Mouse (Mus musculus): Measurements from ENCODE around the gene Opcml.

Gene Opcml

DNA sequence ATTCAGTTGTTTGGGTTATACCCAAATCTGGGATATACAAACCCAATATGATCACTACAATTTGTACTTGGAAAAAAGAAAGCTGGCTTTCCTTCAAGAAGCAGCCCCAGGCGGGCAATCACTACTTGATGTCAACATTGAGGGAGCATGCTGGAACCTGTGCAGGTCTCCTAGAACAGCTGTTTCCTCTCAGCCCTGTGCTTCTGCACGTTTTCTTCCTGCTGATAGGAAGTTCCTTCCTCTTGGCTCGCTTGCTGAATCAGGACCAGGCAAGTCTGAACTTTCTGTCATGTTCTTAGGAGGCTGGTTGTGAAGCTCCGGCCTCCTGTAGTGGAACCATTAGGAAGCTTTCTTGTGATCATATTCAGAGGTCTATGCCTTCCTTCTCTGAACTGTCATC, 746.1 kb downstream of the Opcml start:
- DNase-seq (ENCODE audit: low read depth): no peak

DNA sequence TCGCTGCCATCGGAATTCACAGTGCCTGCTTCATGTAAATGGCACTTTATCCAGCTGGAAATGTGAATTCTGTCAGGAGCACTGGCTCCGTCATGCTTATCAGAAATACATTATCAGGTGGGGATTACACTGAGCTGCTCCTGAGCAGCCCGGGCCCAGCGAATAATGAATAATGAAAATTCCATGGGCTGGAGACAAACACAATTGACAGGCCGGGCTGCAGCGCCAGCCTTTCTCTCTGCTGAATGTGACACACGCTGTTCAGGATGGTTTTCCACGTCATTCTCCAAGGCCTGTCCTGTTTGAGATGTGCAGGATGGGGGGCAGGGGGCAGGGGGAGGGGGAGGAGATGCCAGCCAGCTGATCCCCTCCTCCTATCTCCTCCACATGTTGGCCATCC, 757.6 kb downstream of the Opcml start:
- no peak for DNase-seq (ENCODE audit: low read depth)

DNA sequence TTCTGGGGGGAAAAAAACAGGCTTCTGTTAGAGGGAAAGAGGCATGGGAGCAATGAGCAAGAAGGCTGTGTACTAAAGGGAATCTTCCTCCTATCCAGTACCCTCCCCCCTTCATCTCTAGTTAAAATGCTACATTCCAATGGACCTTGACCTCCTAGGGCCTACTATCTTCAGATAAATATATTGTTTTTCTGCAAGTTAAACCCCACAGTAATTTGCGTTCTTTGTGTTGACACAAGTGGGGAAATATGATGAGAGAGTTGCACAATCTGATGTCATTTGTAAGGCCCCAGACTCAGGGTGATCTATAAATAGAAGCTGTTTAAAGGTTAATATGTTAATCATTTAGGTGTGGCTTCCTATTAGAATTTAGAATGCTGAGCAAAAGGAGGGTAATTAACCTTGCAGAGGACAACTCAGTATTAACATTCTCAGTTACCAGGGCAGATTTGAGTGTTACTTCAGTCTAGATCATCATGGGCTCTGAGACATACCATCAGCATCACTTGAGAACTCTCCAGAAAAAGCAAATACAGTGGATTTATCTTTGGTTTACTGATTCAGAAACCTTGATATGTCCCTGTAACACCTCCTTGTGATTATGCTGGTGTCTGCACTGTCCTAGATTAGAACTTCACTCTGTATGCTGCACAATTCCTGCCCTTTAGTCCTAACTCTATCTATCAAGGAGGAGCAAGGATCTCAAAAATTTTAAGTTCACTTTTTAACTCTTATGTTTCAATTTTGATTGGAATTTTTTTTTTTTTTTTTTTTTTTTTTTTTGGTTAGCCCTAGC, 762.0 kb downstream of the Opcml start:
- DNase-seq (ENCODE audit: low read depth): no peak

- DNase-seq (ENCODE audit: low read depth): no peak
Measured at GRCm38 (mm10) chr9:28558628-28559027, 768.1 kb downstream of the Opcml start.

DNA sequence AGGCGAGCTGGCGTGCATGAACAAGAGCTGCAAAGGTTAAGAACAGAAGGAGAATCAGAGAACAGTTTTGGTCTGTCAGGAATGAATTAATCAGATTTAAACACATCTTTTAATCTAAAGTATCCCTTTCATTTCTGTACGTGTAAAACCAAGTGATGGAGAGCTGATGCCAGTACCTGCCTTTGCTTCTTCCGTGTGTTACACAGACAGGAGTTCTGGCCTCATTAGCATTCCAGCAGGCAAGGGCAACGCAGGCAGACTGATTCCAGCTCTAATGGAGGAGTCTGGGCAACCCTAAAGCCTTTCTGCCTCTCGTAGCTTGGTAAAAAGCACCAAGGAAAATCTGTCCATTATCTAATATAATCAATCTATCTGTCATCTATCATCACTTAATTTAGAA, 771.2 kb downstream of the Opcml start:
- no peak for DNase-seq (ENCODE audit: low read depth)

GRCm38 (mm10) chr9:28563066-28563683, 772.6 kb downstream of the Opcml start:
- DNase-seq (ENCODE audit: low read depth): no peak

GRCm38 (mm10) chr9:28569041-28569522, 778.5 kb downstream of the Opcml start:
- no peak for DNase-seq (ENCODE audit: low read depth)

DNA sequence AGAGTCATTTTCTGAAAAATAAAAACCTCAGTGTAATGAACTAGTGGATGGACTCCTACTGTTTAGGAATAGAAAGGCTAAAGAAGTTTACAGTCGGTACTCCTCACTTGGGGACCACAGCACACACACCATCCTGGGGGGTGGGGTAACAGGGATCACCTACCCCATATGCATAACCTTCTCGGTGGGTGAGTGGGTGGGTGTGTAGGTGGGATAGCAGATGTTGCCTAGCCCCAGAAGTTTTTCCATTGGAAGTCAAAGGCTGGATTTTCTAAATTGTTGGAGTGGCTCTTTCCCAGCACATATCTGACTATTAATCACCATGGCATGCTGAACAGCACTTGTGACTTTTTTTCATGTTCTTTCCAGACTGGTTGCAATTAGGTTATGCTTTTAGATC, 779.2 kb downstream of the Opcml start:
- no peak for DNase-seq (ENCODE audit: low read depth)

DNA sequence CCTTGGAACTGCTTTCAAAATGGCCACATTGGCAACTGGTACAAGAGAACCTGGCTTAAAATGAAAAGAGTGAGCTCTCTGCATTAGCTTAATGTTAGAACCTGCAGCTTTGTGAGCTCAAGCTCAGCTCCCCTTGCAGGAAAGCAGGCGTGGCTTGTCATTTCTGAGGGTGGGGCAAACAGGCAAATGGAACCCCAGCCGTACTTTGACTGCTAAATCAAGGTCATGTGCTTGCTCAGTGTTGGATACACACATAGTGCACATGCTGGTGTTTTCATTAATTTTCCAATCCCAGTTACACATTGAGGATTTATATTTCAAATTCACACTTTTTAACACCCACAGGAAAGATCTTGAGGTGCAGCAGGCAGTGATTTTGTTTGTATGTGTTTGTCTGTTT, 781.1 kb downstream of the Opcml start:
- no peak for DNase-seq (ENCODE audit: low read depth)

DNA sequence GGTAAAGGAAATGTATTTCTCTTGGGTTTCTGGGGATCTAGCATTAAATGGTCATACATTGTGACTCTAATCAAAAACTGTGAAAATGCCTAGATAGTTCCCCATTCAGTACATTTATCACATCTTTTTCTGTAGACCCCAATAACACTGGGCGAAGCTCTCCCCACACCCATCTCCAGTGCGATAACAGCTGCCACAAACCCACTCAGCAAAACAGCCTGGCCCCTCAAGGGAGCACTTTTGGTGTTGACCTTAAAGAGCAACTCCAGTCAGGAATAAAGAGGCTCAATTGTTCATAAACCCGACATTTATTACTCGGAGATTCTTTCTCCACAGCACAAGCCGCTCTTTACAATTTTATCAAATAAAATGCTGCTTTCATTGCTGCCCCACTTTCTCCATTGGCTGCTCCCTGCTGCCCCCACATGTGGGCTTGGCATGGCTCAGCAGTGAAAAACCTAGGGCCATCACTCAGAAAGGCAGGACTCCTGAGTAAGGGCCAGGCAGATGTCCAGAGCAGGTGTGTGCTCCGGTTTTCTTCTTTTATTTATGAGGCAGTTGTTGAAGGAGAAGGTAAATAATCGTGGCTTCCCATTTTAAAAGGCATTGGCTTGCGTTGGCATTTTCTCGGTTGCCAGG, 781.7 kb downstream of the Opcml start:
- DNase-seq (ENCODE audit: low read depth): no peak

GRCm38 (mm10) chr9:28578730-28579129, 788.2 kb downstream of the Opcml start:
- peak; percentile 26 for DNase-seq (ENCODE audit: low read depth)

- DNase-seq (ENCODE audit: low read depth): no peak
Measured at GRCm38 (mm10) chr9:28587253-28587652, 796.7 kb downstream of the Opcml start.

- DNase-seq (ENCODE audit: low read depth): no peak
Measured at GRCm38 (mm10) chr9:28587857-28588388, 797.3 kb downstream of the Opcml start.

GRCm38 (mm10) chr9:28588488-28588887, 797.9 kb downstream of the Opcml start:
- DNase-seq (ENCODE audit: low read depth): no peak

DNA sequence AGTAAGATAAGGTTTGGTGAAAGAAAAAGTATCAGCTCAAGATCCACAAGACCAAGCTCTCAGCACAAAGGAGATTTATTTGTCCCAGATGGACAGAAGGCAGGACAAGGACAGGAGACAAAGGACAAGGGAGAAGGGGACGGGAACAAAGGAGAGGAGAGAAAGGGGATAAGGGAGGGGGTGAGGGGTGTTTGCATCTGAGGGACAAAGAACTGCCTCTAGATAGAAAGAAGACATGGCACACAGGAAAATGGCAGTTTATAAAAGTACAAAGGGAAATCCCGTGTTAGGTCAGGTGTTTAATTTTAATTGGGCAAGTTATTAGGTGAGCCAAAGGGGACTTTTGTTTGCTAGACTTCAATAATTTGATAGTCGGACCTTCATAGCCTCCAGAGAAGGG, 801.6 kb downstream of the Opcml start:
- DNase-seq (ENCODE audit: low read depth): no peak

- no peak for DNase-seq (ENCODE audit: low read depth)
Measured at GRCm38 (mm10) chr9:28595062-28595461, 804.5 kb downstream of the Opcml start.

- no peak for DNase-seq (ENCODE audit: low read depth)
Measured at GRCm38 (mm10) chr9:28605561-28605960, 815.0 kb downstream of the Opcml start.

DNA sequence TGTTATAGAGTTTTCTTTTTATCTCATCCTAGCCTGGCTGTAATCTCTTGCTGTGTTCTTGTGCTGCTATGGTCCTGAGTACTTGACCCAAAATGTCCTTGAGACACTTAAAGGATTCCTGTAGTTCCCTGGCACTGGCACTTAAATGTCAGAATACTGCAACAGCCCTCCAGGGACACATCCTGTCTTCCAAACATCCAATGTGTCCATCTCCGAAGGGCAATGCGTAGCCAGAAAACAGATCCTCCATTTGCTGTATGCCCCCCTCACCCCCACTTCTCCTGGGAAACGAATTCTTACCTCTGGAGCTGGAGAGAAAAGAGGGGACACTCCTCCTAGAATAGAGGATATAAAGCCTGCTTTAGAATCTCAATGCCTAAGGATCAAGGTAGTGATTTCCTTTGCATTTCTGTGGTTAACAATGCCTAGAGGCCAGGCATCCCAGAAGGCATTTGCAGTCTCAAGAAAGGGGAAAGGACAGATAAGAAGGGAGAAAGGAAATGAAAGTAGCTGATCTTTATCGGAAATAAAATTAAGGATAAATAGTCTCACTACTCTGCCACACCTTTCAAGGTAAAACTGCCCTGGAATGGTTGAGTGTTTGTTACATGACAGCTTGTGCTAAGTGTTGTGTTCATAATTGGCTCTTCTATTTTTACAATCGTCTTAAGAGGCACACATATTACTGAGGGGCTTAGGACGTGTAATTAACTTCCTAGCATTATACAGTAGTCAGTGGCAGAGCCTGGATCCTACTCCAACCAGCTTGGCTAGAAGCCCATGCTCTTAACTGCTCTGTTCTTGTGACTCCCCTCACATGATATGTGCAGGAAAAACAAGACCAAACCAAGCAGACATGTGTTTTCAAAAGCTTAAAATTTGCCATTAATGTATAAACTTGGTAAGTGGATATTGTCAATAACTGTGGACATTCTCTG, 823.4 kb downstream of the Opcml start:
- DNase-seq (ENCODE audit: low read depth): peak; percentile 2

DNA sequence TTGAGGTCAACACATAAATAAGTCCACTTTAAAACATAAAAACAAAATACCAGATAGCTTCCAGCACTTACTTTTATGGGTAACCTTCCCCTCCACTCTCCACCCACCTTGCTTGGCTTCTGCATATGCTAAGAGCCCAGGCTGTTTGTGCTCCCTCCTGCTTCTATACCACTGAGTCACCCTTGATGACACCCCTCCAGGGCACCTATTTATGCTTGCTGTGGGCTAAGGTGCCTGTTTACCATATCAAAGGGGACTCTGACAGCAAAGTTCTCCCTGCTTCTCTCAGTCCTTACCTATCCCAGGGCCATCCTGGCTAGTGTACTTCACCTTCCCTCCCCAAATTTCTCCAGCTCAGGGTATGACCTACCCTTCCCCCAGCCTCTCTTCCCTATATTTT, 824.9 kb downstream of the Opcml start:
- no peak for DNase-seq (ENCODE audit: low read depth)

- no peak for DNase-seq (ENCODE audit: low read depth)
Measured at GRCm38 (mm10) chr9:28617666-28618065, 827.1 kb downstream of the Opcml start.

DNA sequence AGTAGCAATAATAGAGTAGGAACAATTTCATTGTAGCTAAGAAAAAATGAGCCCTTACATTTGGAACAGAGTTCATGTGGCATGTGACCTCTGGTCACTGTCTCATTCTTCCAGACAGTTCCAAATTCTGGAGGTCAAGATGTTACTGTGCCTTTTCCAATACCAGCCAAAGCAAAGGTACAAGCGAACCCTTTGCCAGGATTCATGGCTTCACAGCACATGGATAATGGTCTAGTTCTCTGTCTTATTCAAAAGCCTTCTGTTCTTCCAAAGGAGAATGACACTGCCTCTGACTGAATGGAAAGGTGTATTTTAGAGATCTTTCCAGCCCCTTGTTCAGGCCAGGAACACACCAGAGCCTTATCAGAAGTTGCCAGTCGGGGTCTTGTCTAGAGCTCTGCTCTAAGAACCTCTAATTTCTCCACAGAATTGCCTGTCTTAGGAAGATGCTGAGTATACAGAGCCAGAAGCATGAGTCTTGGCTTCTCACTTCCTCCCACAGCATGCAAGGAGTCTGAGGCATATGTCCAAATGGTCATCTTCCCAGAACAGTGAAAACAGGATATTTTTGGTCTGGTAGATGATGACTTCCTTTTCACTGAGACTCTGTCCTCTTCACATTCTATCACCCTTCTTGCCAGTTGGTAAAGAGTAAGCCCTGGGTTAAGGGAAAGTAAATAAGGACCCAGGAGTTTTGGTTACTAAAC, 827.8 kb downstream of the Opcml start:
- DNase-seq (ENCODE audit: low read depth): no peak

Data from fibroblast of lung, adult 2 months (primary cell).